Mouse (Mus musculus) urinary bladder, postnatal 4 days (tissue): ENCODE measurements around the gene Pld5.

Source experiments
- DNase-seq, 2 experiments: peaks; one replicate each; pipeline ENCODE4 v3.0.0; 2021 to 2022; ENCODE audit warnings: low spot score in 2 of 2

The Pld5 gene

DNA sequence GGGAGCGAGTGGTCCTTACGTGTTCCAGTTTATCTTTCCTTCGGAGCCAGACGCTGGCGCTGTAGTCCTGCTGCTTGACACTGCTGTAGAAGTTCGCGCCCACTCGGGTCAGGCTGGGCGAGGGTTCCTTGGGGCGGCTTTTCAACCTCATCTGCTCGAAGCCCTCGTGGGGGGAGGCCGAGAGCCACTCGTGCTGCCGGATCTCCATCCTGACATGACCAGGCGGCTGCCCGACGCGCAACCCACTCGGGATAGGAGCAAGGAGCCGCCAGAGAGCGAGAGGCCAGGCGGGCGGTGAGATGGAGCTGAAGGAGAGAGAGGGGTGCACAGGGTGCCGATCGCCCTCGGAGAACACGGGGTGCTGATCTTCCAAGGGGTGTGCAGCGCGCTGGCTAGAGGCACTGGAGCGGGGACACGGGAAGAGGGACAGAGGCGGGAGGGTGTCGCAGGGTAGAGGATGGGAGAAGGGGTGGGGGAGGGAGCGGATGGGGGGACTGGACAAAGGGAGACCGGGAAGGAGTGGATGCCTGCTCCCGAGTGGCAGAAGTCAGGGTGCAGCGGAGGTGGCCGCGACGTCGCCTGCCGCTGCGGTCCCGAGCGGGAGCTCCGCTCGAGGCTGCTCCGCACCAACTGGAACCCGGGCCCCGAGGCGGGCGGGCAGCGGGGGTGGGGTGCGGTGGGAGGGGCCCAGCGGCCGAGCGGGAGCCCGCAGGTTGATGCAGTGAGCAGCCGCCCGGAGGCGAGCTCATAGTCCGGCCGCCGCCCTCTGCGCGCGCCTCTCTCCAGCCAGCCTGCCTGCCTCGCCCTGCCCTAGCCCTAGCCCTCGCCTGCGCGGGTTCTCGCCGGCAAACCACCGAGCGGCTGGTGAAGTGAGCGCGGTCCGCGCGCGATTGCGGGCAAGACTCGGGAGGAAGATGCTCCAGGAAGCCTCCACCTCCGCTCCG is at the start of gene Pld5:
Pld5 (minus strand) TSS at position 646 of the 944 bp plus-strand sequence.
- peak; percentile 19 to 60 for DNase-seq

DNA sequence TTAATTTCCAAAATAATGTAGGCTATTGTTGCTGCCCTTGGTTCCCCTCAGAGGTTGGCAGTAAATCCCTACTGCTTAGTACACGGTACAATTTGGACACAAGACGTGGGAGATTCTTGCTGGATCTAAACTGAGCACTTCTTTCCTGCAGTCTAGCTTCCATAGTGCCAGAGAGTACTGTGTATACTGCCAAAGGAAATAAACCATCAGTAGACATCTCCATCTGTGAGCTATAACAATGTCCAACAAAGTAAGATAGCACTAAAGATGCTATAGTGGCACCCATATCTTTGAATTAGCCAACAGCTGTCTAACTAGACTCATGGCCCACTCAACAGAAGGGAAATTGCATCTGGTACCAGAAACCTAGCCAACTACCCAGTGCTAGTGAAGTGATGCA is 40.0 kb upstream of the Pld5 start:
- no peak for DNase-seq

DNA sequence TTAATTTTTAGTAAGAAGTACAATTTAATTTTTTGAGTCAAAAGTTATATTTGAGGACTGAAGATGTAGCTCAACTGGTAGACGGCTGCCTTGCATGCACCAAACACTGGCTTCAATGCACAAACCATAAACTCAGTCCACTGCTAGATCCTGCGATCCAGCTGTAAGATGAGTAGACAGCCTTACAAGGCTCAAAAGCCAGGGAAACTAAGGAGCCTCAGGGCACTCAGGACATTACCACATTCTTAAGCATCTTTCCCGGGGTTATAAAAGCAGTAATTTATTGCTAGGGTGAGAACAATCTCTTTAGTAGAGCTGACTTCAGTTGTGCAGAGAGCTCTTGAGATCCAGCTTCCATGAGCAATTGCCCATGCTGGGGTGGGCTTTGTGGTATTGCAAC is 35.1 kb upstream of the Pld5 start:
- no peak for DNase-seq

DNA sequence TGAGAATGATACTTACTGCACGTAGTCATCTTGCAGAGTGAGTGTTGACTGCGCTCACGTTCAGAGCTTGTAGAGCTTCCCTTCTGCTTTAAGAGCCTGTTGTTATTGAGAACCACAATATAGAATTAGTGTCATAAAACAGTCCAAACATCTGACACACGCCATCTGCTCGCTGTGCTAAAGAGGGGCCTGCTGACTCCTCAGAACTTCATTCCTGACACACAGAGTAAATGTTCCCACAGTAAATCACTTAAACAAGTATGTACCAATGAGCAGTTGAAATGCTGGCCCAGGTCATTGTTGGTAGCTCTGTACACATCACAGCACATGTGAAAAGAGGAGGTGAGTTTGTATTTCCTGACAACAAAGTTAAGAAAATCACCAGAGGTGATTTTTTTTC is 14.3 kb upstream of the Pld5 start:
- no peak for DNase-seq

DNA sequence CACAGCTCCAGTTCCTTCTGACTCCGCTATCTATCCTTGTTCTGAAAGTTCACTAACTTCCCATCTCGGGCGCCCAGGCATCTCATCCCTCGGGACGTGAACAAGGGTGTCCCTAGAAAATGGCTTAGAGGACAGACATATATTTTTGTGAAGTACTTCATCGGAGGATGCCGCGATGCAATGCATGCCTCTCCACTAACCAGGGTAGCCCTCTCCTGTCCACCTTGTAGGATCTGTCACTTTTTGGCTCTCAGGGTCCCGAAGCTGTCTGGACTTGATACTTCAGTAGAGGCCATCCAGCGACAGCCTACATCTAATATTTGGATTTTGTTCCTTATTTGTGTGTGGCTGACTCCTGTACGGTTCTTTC is 484 bp upstream of the Pld5 start:
- no peak for DNase-seq

DNA sequence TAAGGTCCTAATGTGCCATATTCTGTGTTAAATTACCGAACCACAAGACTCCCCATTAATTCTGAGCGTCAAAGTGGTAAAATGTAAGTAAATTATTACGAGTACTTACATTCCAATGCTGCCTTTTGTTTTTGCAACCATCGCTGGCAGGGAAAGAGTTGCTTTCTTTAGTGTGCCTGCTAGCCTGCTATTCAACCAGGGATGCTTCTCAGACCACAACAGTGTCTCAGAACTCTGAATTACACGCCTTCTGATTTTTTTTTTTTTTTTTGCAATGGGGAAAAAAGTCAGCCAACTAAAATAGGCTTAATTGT is 26.4 kb downstream of the Pld5 start:
- DNase-seq = no peak

DNA sequence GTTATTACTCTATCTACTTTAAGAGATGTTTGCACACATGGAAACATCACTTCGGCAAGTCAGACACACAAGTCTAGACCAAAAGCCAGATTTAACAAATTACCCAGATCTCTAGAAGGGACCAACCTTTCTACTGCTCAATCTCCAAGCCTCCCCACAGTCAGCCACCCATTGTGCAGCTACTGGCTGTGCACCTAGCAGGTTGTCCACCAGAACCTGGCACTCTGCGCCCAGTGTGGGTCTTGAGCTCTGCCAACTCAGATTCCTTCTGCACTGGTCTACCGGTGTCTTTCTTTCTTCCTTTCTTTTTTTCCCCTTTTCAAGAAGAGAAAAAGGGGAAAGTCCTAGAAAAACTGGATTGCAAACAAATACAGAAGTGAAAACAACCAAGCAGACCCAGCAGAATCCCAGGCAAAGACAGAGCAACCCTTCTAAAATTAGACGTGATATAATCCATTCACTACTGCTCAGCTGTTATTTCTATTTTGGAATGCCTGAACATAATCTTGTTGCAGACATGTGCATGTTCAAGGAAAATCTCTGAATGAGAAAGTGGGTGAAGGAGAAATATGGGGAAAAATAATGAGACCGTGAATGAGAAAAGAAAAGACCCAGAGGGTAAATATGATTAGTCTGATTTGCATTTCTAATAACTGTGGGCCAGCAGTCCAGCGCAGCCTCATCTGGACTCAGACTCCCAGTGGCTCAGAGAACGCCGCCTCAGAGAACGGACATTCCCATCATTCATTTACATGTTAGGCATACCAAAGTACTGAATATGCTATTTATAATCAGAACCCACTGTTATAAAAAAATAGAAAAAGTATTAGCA is 27.0 kb downstream of the Pld5 start:
- DNase-seq = no peak

DNA sequence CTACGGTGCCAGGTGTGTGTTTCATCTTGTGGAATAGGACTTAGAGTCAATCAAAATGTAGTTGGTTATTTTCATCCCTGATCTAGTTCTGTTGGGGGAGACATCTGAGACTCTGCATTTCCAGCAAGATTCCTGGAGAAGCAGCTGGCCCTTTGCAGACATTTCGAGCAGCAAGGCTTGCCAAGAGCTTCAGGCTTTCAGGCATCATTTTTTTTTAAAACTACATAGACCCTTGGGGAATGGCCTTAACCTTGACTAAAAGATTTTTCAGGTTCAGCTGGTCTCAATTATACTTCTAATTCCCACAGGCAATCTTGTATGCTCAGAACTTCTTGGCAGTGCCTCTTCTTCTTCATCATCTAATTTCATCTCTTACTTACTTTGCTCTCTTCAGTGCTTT is 35.9 kb downstream of the Pld5 start:
- DNase-seq = no peak

DNA sequence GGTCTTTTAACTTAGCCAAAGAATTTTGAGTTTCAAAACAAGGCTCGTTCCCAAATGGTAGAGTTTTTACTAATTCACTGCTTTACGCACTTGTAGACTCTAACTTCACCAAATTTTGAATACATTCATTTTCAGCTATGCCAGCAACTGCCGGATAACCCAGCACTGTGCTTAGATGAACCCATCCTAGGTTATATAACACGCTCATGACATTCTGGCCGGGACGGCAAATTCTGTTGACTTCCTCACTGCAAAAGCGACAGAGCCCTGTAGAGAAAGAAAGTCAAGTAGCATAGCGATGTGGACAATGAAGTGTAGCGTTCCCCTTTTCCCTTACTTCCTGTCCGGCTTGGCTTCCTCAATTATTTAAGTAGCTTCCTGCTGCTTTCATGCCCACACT is 51.3 kb downstream of the Pld5 start:
- DNase-seq = no peak

DNA sequence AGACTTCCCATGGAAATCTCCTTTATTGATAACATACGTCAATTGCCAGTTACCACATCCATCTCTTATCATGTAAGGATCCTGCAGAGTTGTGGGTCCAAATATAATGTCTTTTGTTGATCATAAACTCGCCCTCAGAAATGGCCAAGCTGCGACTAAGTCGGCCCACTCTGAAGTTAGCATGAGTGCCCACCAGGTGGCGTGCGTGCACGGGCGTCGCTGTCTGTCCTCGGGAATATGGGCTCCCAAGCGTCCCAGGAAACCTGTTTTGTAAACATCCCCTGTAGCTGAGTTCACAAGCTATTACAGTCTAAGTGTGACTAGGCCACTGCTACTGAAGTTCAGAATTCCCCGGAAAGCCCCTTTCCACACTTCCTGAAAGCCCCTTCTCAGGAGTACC is 51.9 kb downstream of the Pld5 start:
- DNase-seq = peak; percentile 31 to 78

DNA sequence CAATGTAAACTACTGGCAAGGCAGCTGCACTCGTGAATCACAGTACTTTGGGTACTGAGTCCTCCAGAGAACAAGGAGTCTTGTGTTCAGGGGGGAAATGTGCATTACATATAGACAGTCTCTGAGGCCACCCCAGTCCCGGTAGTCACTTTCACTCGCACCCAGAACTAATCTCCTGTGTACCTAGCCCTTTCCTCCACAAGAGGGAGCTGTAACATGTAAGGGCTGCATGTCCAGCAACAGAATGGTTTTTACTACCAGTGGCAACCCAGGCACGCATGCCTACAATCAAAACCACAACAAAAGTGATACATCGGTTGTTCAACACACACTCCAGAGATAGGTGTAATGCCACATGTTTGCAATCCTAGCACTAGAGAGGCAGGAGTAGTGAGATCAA is 56.9 kb downstream of the Pld5 start:
- no peak for DNase-seq

DNA sequence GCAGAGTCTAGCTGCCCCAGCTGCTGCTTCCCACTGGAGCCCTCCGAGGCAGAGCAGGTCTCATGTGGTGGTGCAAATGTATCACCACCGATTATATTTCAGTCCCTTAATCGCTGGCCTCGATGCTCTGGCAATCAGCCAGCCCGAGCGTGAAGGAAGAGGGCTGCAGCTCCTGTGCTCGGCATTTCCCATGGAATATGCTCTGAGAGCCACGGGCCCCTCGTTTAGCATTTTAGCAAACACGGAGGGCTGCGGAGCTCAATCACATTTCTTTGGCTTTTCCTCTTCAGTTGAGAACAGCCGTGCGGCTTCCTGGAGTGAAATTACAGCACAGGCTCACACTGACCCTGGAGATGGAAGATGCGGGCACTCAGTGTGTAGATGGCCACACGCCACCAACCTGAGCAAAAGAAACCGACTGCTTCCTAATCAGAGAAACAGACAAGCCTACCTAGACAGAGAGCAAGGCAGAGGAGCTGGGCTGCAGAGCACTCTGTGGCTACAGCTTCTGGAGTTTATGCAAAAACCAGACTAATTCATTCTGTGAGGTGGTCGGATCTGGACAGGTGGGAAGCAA is 61.4 kb downstream of the Pld5 start:
- no peak for DNase-seq

DNA sequence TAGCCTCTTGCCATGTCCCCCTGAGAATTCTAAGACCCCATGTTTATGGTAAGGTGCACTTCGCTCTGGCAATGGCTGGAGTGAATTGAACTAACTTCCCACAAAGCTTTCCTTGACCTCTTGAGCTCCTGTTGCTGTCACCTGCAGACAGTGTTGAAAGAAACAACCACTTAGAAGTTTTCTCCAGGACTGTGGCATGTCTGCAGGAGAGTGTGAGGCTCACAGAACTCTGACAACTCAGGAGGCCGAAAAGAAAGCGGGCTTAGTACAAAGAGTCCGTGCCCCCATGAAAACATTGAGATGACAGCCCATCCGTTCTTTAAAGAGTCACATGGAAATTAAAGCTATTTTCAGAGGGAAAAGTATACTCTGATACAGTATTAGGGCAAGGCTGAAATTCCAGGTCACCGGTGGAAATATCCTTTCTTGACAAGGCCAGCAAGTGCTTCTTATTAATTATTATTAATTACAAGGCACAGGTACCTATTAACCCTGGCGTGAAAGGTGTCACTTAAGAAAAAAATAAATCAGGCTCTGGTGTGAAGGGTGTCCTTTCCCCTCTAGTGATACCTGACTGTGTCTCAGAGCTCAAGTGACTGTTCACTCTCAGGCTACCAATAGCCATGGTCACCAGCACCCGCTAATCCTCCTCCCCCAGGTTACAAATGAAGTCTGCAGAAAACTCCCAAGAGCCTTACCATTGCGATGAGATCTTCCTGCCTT is 62.0 kb downstream of the Pld5 start:
- no peak for DNase-seq

DNA sequence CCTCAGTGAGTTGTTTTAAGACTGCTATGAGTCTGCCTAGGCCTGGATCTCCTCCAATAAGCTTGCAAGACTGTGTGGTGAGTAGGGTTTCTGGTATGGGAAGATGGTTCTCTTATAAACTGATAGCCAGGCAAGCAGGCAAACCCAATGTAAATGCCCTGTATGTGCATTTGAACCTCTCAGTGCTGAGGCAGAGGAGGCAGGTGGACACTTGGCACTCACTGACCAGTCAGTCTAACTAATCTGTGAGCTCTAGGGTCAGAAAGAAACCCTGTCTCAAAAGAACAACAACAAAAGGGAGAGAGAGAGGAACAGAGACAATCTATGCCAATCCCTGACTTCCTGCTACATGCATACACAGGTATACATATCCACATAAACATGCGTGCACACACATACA is 64.3 kb downstream of the Pld5 start:
- no peak for DNase-seq

DNA sequence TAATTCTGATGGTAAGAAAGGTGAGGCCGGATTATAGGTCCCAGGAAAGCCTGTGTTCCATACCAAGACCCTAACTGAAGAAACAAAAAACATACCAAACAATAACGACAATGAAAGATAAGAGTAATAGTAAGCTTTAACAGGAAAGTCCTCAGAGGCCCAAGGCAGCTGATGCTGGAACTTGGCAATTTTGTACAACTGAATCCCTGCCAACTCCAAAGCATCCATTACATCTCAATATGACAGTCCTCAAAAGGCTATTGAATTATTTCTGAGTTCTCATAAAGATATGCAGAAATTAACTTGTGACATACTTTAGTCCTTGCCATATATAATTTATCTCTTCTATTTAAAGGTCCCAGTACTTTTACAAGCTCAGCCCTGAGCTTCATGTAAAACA is 67.1 kb downstream of the Pld5 start:
- no peak for DNase-seq

DNA sequence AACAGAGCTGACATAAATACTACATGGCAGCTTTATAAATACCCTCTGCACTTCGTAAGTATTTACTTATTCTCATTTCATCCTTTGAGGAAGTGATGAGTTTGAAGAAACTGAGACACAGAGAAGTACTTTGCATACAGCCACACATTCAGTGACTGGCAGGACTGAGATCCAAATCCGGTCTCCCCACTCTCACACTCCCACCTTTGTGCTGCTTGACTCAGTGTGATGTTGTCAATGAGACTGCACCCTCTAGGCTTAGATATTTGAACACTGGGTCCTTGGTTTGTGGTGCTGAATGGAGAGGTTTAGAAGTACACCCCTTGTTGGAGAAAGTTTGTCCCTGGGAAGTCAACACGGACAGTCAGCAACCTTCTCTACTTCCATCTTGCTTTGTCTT is 72.8 kb downstream of the Pld5 start:
- DNase-seq = no peak

DNA sequence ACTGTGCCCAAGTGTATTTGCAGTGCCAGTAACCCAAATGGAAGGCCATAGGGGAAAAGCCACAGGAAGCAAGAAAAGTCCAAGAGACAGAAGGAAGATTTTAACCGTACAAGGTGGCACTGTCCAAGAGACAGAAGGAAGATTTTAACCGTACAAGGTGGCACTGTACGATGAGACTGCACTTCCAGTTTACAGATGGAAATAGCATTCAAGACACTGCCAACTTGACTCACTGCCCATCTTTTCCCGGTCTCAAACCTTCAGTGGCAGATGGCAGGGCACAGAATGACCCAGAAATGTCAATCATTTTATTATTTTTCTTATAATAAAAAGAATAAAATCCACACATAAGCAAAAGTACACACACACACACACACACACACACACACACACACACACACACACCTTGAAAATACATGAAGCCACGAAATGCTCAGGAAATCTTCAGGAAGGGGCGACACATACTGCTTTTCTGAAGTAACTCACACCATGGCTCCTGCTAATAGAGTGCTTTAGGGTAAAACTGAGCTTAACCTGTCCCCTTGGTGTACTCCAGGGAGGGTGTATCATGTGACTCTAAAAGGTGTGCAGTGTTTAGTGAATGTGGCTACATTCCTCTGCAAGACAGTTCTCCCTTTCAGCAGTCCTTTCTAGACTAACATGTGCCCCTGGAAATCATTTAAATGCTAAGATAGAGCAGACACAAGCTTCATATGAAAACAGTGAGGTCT is 77.9 kb downstream of the Pld5 start:
- DNase-seq = no peak

DNA sequence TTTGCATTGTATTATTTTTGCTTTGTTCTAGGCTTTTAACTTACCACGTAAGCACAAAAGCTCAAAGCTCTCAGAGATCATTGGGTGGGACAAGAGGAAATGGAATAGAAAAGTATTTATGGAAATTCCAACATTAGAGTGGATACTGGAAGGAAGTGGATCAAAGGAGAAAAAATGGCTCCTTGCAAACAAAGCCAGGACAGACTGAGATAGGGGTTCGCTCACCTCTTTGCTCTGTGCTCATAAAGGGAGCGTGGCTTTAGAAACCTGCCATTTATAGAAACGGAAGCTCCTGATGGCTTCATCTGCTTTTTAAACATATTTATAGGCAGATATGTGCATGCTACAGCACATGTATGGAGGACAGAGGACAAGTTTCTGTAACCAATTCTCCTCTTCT is 78.8 kb downstream of the Pld5 start:
- no peak for DNase-seq

DNA sequence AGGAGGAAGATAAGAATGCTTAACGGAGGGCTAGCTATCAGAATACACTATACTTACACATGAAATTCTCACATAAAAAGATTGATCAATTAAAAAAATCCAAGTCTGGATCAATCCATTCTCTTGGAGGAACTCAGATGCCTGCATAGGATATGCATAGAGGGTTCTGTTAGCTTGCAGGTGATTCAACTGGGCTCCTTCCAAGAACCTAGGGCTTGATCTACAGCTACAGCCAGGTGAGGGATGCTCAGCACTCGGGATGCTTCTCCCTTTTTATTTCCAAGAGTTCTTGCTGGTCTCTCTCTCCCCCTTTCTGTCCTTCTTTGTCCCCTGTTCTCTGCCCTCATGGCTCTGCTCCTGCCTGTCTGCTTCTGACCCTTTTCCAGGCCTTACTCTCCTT is 80.4 kb downstream of the Pld5 start:
- no peak for DNase-seq

DNA sequence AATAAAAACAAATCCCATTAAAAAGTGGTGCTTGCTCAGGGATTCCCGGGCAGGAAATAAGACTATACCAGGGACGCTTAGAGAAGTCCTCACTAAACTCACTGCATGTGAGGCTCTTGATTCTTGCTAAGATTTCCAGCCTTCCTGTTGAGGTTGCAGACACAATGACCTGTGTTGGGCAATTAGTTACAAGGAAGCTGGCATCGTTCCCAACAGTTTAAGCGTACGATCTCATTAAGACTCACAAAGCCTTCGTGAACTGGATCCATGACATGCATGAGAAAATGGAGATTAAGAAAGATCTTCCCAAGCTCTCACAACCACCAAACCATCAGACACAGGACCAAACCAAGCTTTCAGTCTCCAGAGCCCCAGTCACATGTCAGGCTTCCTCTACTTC is 91.1 kb downstream of the Pld5 start:
- DNase-seq = no peak

DNA sequence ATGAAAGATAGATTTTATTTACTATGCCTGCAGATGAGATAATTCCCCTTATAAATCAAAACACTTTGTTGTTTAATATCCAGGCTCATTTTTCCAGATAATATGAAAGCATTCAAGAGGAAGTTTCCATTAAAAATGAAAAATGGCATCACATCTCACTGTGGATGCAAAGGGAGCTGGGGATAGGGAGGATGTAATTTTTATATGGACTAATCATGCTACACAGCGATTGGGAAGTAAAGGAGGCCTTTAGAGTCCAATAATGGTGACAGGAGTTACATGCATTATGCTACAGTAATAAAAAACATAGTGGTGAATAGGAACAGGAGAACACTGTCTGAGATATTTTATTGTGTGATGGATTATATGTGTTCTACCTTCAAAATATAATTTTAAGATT is 100.1 kb downstream of the Pld5 start:
- DNase-seq = no peak

DNA sequence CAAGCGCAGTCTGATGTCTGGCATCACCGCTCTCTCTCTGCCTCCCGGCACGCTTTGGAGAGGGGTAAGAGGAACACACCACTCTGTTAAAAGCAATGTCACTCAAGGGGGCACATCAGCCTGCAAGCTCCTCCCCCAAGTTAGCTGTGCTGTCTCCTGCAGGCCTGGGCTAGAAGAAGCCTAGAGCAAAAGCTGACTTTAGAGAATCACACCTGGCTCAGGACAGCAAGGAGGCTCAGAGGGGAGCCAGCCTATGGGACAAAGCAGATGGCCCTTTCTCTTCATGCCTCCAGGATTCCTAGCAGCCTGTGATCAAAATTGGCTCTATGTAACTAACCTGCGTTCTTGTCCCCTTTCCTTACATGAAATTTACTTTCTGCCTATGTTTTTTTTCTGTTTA is 107.3 kb downstream of the Pld5 start:
- no peak for DNase-seq
